Mouse (Mus musculus) forelimb bud, embryonic 11.5 days (tissue): ENCODE data around the gene Tspan8.

ENCODE experiments used
- DNase-seq: peaks from one replicate; pipeline ENCODE4 v3.0.0-alpha.2; 2012; ENCODE audit warnings: low read depth, low spot score

Tspan8 gene

GRCm38 (mm10) chr10:115830726-115831125 is 14.1 kb downstream of the Tspan8 start:
- DNase-seq: peak; percentile 39

GRCm38 (mm10) chr10:115834017-115834416 is 17.4 kb downstream of the Tspan8 start:
- DNase-seq: no peak

- DNase-seq: peak; percentile 65
Measured at GRCm38 (mm10) chr10:115846930-115847329, 30.3 kb downstream of the Tspan8 start.

- DNase-seq: no peak
Measured at GRCm38 (mm10) chr10:115848511-115848910, 31.9 kb downstream of the Tspan8 start.

GRCm38 (mm10) chr10:115860210-115860880 is 43.7 kb downstream of the Tspan8 start:
- DNase-seq: peak; percentile 46

GRCm38 (mm10) chr10:115861967-115862366 is 45.3 kb downstream of the Tspan8 start:
- no peak for DNase-seq

GRCm38 (mm10) chr10:115882757-115883156 is 66.1 kb downstream of the Tspan8 start:
- DNase-seq: no peak

GRCm38 (mm10) chr10:115891924-115892323 is 75.3 kb downstream of the Tspan8 start:
- DNase-seq: no peak

- DNase-seq: no peak
Measured at GRCm38 (mm10) chr10:115892973-115893372, 76.3 kb downstream of the Tspan8 start.

- DNase-seq: no peak
Measured at GRCm38 (mm10) chr10:115894045-115894444, 77.4 kb downstream of the Tspan8 start.

GRCm38 (mm10) chr10:115896764-115897163 is 80.1 kb downstream of the Tspan8 start:
- DNase-seq: no peak

- no peak for DNase-seq
Measured at GRCm38 (mm10) chr10:115897235-115897634, 80.6 kb downstream of the Tspan8 start.
